Mouse (Mus musculus): ENCODE measurements around the gene Baiap2.

Gene Baiap2

GRCm38 (mm10) chr11:120047531-120048251, 105.1 kb downstream of the Baiap2 start:
- no peak for DNase-seq

GRCm38 (mm10) chr11:120048252-120048556, 105.6 kb downstream of the Baiap2 start:
- no peak for DNase-seq

- DNase-seq, result no peak
These were observed 106.5 kb downstream of the Baiap2 start for GRCm38 (mm10) chr11:120049067-120049466.

- DNase-seq, result no peak
These were observed 108.7 kb downstream of the Baiap2 start for GRCm38 (mm10) chr11:120051124-120051811.

- DNase-seq, result no peak
These were observed 109.7 kb downstream of the Baiap2 start for GRCm38 (mm10) chr11:120052274-120052673.

GRCm38 (mm10) chr11:120053846-120054245, 111.3 kb downstream of the Baiap2 start:
- DNase-seq, result no peak

- DNase-seq, result peak; percentile 71
These were observed 113.6 kb downstream of the Baiap2 start for GRCm38 (mm10) chr11:120055953-120056732.

Measured in cerebellum, adult 9-10 months (tissue).